Mouse (Mus musculus) MEL-GATA-1-ER (cell line): ENCODE results near the gene Hist1h3a.

Experiments
- DNase-seq: peaks from one replicate; pipeline ENCODE4 v3.0.0-alpha.2; 2012; ENCODE audit warnings: low read depth; ENCODE audit errors: extremely low read depth

Gene Hist1h3a

GRCm38 (mm10) chr13:23759251-23759771, 2.9 kb downstream of the Hist1h3a start:
- DNase-seq = no peak

DNA sequence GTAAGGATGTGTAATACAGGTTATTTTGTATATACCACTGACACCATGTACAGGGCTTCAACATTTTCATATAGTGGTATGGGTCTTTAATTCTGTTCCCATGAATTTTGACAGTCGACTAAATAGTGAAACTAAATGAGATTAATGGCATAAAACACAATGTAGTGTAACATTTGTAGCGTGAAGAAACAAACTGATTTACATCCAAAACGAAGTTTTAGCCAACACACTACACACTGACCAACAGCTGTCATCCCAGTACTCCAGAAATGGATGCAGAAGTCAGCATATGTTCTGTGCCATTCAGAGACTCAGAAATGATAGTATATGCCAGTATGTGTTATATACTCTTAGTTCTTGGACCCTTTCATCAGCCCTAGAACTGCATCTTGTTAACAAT, 4.3 kb downstream of the Hist1h3a start:
- DNase-seq = no peak

- DNase-seq = peak; percentile 85
Observed at GRCm38 (mm10) chr13:23757211-23757773, 4.9 kb downstream of the Hist1h3a start.

GRCm38 (mm10) chr13:23756790-23757189, 5.4 kb downstream of the Hist1h3a start, which contains the start of gene Hist1h4b:
Gene Hist1h4b, plus strand, starts transcription at chr13:23757013.
- DNase-seq = peak; percentile 96

GRCm38 (mm10) chr13:23755000-23755399, 7.2 kb downstream of the Hist1h3a start:
- DNase-seq = no peak

- no peak for DNase-seq
Observed at GRCm38 (mm10) chr13:23753314-23754078, 8.7 kb downstream of the Hist1h3a start.

GRCm38 (mm10) chr13:23752742-23753172, 9.4 kb downstream of the Hist1h3a start:
- DNase-seq = no peak

DNA sequence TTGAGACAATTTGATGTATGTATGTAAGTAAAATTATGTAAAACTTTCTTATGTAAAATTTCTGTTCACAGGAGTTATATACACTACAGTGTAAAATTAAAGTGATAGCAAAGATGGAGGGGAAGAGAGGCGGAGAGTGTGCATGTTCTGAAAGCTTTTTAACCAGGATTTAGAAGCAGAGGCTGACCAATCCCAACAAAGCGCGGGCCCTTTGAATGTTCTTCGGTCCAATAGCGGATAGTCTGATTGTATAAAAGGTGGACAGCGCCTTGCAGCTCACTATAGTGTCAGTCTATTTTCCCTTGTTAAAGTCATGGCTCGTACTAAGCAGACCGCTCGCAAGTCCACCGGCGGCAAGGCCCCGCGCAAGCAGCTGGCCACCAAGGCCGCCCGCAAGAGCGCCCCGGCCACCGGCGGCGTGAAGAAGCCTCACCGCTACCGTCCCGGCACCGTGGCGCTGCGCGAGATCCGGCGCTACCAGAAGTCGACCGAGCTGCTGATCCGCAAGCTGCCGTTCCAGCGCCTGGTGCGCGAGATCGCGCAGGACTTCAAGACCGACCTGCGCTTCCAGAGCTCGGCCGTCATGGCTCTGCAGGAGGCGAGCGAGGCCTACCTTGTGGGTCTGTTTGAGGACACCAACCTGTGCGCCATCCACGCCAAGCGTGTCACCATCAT, 10.0 kb downstream of the Hist1h3a start, which contains the start of gene Hist1h3b:
Gene Hist1h3b (plus strand): TSS at position 201 of the 675 bp plus-strand sequence.
- DNase-seq = peak; percentile 97

DNA sequence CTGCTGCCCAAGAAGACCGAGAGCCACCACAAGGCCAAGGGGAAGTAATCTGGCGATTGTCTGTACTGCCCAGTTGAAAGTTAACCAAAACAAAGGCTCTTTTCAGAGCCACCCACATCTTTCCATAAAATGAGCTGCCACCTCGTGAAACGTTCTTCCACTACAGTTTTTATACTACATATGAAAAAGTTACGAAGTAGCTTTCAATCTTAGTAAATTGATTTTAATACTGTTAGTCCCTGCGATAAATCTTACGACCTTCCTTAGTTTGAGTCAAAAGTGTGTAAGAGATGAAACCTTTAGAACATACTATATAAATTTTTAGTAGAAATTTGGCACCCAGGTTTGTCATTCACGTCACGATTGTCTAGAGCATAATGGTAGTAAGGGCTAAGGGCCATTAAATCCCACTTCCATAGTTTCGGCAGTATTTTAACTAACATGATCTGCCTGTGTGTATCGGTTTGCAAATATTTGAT, 10.7 kb downstream of the Hist1h3a start:
- DNase-seq = peak; percentile 68

- DNase-seq = peak; percentile 92
Observed at GRCm38 (mm10) chr13:23750839-23751477, 11.2 kb downstream of the Hist1h3a start, which contains the start of gene Hist1h2ab. Gene Hist1h2ab, plus strand, starts transcription at chr13:23751126.

DNA sequence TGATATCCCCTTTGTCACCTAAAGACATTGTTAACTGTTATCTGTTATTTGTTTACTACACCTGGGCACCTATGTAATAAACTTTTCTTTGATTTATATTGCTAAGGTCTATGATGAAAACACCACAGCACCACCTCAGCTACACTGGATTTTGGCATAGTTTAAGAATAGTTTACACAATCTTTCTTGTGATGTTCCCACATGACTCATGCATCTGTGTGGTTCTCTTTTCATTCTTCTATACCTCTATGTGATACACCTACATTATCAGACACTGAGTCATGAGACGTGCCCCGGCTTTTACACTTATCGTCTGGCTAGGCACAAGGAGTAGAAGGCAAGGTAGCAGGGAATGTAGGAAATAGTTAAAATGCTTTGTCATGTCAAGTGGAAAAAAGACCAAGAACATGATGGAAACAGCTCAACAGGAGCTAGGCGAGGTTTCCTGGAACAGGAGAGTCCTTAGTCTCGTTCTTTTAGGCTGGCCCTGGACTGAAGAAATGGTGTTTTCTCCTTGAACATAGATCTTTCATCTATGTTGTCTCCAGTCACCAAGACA, 12.5 kb downstream of the Hist1h3a start:
- no peak for DNase-seq

GRCm38 (mm10) chr13:23747892-23748288, 14.3 kb downstream of the Hist1h3a start:
- no peak for DNase-seq

- peak; percentile 75 for DNase-seq
Observed at GRCm38 (mm10) chr13:23747081-23747891, 14.9 kb downstream of the Hist1h3a start.

DNA sequence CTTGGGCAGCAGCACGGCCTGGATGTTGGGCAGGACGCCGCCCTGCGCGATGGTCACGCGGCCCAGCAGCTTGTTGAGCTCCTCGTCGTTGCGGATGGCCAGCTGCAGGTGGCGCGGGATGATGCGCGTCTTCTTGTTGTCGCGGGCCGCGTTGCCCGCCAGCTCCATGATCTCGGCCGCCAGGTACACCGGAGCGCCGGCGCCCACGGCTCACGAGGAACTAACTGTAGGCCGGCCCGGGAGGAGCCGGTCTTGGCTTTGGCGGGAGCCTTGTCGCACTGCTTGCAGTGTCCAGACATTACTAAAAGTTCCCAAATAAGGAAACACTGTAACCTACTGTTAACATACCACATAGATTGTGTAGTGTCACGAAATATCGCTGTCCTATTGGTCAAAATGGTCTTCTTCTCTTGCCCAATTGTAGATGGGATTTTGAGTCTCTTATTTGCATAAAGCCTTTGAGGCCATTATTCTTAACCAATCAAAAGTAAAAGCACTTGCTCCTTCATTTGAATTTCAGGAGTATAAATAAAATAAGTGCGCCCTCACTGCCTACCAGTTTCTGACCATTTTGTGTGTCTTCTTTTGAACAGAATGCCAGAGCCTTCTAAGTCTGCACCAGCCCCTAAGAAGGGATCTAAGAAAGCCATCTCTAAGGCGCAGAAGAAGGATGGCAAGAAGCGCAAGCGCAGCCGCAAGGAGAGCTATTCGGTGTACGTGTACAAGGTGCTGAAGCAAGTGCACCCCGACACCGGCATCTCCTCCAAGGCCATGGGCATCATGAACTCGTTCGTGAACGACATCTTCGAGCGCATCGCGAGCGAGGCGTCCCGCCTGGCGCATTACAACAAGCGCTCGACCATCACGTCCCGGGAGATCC, 15.7 kb downstream of the Hist1h3a start, which contains the start of gene Hist1h2bb:
Gene Hist1h2bb (plus strand): TSS at position 534 of the 880 bp plus-strand sequence.
- DNase-seq = peak; percentile 99

DNA sequence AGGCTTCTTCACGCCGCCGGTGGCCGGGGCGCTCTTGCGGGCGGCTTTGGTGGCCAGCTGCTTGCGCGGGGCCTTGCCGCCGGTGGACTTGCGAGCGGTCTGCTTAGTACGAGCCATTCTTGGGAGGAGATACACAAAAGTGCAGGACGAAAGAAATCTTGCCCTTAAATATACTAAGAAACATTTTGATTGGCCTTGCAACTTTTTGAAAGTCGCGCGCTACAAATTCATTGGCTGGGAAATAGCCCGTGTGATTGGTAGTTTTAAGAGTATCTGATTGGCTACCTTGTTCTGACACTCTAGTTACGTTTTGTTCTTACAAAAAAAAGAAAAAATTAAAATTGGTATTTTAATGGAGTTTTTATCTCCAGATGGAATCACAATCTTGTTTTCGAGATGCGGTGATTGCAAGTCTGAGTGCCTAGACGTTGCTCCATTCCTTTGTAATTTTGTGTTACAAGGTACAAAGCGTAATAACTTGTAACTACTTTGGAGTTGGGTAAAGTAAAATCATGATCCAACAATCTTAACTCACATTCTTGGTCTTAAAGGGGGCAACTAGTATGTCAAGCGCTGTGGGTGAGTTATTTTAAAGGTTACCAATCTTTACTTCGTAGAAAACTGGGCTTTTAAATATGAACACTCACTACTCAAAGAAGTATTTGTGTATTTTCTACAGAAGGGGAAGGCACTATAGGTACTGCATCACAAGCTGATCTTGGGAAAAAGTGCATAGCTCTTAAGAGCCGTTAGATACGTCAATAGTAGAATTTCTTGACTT, 16.6 kb downstream of the Hist1h3a start, which contains the start of gene Hist1h3c:
Gene Hist1h3c (minus strand): TSS at position 222 of the 781 bp plus-strand sequence.
- peak; percentile 98 for DNase-seq

GRCm38 (mm10) chr13:23744421-23745380, 17.5 kb downstream of the Hist1h3a start:
- peak; percentile 72 for DNase-seq

- no peak for DNase-seq
Observed at GRCm38 (mm10) chr13:23743963-23744362, 18.2 kb downstream of the Hist1h3a start.
